Mouse (Mus musculus): ENCODE measurements around the gene Cracr2b. TPM values are rescaled to one million over a fixed set of nuclear protein-coding genes. Genes with fewer than 3 reads are reported as not detected.

Cracr2b gene
- polyA plus RNA-seq (2015; fragmentation: Illumina TruSeq; extraction: RNeasy Lipid Tissue Mini Kit (QIAGEN cat#74804); ENCODE audit: low read depth, low replicate concordance) = 4.0 TPM

DNA sequence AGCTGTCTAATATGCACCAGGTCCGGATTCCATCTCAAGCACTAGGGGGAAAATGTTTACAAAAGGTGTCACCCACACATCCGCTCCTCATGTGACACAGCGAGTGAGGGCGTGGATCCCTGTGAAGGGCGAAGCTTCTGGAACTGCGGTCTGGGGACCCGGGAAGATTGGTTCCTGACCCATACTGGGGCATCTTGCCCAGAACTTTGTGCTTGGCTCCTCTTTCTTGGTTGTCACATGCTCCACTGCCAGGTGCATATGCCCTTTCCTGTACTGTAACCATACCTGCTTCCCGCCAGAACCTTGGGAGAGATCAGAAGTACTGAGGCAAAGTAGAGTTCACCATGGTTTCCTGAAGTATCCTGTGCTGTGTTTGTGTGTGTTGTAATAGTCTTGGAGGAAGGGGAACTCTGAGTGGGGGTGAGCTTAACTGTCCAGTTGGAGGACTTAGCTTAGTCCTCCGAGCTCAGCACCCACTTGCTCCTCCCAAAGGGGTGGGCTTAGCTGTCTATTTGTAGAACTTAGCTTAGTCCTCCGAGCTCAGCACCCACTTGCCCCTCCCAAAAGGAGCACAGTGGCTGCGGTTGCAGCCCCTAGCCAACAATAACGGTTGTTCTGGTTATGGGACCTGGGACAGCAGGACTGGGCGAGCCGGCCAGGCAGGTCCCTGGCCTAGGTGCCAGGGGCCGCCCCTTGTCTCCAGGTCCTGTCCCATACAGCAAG is at the start of gene Cracr2b:
TSS of gene Cracr2b (plus strand) at position 704 of the 723 bp plus-strand sequence.

DNA sequence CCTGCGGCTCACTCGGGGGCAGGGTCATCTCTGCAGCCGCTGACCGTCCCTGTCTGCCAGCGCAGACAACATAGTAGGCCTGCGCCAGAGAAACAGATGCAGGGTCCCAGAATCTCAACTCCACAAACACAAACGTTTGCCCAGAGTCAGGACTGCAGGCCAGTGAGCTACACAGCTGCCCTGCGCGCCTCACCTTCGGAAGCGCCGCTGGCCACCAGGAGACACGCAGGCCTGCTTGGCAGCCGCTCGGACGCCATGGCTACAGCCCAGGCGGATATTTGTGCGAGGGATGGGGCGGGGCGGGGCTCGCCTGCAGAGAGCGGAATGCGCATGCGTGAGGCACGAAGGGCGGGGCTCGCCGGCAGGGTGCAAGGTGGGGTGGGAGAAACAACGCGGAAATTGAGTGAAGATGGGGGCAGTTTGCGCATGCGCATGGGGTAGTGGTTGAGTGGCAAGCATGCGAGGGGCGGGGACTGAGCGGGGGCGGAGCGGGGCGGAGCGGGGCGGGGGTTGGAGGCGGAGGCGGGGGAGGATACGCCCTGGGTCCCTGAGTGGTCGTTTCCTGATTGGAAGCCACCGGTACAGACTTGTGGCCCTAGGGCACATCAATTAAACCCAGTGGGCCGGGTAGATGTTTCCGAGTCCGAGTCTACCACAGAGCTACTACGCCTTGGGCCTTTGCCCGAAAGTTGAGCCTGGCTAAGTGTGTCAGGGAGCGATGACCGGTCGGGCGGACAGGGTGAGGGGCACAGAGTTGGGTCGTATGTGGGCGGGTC is 46.9 kb upstream of the Cracr2b start, which contains the start of gene Gatd1:
TSS of gene Gatd1 (minus strand) at position 328 of the 776 bp plus-strand sequence.

DNA sequence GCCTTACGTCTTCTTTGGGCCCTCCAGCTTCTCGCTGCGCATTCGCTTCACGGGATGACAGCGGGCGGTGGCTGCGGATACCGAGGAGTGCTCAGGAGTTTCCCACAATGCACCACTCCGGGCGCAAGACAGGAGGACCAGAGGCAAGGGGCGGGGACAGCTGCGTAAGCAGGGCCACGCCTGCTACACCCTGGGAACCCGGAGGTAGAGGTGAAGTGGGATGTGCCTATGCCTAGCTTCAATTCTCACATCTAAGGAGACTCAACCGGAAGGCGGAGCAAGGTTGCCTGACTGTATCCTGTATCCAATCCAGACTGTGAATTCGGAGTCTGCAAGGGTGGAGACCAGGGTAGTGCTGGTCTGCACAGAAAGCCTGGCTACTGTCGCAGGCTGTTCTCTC is 31.6 kb upstream of the Cracr2b start, which contains the start of gene Cend1:
TSS of gene Cend1 (minus strand) at position 182 of the 400 bp plus-strand sequence.

DNA sequence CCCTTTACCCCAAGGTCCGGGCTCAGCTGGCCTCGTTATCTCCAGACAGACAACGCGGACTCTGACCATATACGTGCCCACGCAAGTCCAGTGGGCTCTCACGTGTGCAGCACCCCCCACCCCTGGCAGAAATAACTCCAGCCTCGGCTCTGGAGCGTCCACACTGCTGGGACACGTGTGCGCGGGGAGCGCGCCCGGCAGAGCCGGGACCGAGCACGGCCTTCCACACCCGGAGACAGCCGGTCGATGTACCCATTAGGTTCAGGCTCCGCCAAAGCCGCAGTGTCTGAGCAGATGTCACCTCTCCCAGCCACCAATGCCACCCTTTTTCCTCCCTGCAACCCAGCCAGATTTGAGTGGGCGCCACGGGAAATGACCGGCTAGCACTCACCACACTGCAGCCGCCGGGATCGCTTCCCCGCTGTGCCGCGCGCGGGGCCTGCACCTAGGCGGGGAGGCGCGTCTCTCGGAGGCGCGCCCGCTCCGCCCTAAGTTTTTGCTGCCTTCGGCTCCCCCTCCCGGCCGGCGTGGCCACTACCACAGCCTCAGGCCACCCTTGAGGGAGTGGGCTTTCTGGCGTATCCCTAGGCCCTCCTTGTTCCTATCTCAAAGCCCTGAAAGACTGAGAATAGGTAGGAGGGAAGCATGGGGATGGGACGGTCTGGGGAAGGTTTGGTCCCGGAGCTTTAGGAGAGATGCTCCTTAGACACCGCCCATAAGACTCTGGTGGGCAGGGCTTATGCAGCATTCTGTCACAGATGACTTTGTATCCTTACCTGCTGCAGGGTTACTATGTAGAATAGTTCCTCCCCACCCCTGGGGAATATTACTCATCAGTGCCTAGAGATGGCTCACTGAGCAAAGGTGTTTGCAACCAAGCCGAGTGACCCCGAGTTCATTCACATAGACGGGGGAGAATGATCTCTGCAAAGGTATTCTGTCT is 23.4 kb upstream of the Cracr2b start, which contains the start of gene Slc25a22:
TSS of gene Slc25a22 (minus strand) at position 715 of the 943 bp plus-strand sequence.

DNA sequence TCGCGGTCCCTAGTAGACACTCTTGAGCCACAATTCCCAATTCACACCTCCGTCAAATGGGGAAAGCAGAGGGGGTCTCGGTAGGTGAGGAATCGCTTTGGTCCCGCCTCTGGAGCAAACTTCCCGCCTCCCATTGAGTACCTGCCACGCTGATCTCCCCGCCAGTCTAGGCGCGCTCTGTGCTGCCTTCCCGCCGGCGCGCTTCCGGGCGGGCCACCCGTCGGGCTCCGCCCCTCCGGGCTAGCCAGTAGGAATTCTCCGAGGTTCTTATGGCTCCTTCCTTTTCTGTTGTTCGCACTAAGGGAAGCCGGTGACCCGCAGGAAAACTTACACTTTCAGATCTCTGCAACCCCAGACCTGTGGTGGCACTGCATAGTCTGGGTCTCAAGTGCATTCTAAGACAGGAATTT is 17.1 kb upstream of the Cracr2b start, which contains the start of gene Pidd1:
TSS of gene Pidd1 (minus strand) at position 198 of the 410 bp plus-strand sequence.

DNA sequence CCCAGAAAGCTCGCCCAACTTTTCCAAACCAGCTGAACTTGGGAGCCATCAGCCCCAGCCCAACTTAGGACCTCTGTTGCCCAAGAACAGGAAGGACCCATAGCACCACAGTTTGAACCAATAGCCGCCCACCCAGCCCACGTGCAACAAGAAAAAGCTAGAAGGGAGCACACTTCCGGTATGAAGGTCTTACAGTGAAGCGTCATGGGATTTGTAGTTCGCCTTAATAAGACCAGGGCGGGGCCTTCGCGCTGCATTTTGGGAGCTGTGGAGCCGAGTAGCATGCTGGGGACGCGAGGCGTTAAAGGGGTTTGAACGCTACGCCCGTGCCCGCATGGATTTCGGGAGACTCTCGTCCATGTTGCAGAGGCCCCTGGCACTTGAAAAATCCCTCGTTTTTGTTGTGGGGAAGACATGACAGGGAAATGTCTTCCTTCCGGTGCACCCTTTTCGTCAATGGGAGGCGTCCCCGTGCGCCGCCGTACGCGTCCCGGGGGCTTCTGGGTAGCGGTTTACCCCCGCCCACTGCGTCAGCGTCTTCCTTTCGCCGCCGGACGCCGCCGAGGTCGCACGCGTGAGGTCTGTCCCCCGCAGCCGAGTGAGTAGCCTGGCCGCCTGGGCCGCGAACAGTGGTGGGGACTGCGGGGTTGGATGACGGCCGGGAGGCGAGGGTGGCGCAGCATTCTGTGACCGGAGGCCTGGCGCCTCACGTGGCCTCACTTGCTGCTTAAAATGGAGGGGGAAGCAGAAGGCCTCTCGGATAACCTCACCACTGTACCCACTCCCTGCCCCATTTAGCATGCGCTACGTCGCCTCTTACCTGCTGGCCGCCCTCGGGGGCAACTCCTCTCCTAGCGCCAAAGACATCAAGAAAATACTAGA is 13.5 kb upstream of the Cracr2b start, which contains the start of gene Rplp2:
TSS of gene Rplp2 (plus strand) at position 261 of the 882 bp plus-strand sequence.

DNA sequence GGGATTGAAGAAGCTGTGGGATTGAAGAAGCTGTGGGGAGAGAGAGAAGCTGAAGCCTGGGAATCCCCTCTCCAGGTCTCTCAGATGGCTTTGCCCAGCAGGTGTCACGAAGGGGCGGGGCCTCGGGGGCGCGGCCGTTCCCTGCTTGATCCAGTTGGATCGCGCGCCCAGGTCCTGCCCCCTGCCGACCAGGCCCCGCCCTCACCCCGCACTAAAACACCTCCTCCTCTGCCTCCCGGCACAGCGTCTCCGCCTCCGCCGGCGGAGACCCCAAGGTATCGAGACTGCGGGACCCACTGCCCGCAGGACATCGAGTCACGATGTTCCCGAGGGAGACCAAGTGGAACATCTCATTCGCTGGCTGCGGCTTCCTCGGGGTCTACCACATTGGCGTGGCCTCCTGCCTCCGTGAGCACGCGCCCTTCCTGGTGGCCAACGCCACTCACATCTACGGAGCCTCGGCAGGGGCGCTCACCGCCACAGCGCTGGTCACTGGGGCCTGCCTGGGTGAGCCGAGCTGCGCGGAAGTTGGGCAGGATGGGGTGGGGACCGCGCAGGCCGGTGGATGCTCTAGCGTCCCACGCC is 5.8 kb upstream of the Cracr2b start, which contains the start of gene Pnpla2:
TSS of gene Pnpla2 (plus strand) at position 232 of the 585 bp plus-strand sequence.

DNA sequence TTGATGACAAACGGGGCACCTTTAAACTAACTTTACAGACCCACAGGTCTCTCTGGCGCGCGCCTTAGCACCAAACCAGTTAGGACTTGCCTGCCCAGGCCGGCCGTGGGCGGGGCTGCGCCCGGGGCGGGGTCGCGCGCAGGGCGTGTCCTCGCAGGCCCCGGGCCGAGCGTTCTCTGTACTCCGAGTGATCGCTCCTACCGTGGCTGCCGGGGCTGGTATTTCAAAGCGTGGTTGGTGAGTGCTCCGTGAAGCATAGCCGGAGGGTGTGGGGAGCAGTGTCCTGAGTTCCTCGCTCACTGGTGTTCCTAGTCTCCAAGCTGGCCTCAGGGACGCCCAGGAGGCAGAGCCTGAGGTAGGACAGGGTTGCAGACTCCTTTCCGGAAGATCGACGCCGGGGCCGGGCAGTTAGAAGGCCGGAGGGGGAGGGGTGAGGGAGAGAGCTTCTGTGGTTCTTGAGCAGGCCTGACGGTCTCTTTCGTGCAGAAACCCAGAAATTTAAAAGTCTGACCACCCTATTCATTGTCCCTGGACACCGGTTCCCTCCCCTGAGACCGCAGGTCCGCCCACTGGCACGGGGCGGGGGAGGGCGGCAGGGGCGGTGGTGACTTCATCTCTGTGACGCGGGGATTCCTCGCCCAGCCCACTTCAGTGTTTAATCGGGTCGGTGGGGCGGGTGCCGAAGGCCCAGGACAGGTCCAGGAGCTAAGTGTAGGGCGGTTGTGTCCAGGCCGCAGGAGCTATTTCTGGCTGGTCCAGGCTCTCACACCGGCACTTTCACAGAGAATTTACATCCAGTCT is 6.5 kb downstream of the Cracr2b start, which contains the start of gene Cd151:
TSS of gene Cd151 (plus strand) at position 163 of the 801 bp plus-strand sequence.

DNA sequence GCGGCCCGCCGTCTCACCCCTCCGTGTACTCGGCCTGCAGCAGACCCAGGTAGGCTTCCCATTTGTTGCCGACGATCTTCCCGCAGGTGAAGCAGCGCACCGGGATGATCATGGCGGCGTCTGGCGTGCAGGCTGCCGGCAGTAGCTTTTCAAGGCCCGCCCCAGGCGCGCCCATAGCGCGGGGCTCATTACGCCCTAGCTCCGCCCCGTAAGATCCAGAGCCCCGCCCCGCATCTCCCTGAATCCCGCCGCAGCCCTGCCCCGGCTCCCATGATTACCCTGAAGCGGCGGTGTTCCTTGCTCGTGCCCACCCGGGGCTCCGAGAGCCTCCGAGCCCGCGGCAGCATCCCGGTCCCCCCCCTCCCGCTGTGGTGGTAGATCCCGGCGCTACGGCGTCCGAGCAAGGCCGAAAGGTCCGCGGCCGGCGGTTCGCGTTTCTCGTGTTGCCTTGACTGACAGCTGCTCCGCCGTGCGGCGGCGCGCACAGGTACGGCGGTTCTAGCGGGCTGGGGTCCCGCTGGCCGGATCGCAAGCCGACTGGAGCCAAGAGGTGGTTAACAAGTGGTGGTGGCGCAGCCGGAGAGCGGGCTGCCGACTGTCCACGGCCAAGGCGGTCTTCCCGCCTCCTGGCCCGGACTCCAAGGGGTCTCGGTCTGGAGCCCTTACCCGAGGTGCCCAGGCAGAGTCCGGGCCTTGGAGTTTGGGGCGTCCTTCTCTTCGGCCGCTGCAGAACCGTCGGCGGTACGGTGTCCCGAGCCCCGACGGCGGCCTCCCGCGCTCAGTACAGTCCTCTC is 14.3 kb downstream of the Cracr2b start, which contains the start of the genes Polr2l and Tspan4:
TSS of gene Polr2l (minus strand) at position 122 of the 794 bp plus-strand sequence.
TSS of gene Tspan4 (plus strand) at position 230 of the 794 bp plus-strand sequence.

Other genes with a start within 250 kb of the Cracr2b start
- not detected for gene Lmntd2, start 247.0 kb upstream of the Cracr2b start, polyA plus RNA-seq (2015; fragmentation: Illumina TruSeq; extraction: RNeasy Lipid Tissue Mini Kit (QIAGEN cat#74804); ENCODE audit: low read depth, low replicate concordance)
- gene Rassf7, start 245.2 kb upstream of the Cracr2b start, polyA plus RNA-seq (2015; fragmentation: Illumina TruSeq; extraction: RNeasy Lipid Tissue Mini Kit (QIAGEN cat#74804); ENCODE audit: low read depth, low replicate concordance) = 2.9 TPM
- 41.3 TPM for gene Phrf1, start 232.3 kb upstream of the Cracr2b start, polyA plus RNA-seq (2015; fragmentation: Illumina TruSeq; extraction: RNeasy Lipid Tissue Mini Kit (QIAGEN cat#74804); ENCODE audit: low read depth, low replicate concordance)
- 3.1 TPM for gene Irf7, start 194.6 kb upstream of the Cracr2b start, polyA plus RNA-seq (2015; fragmentation: Illumina TruSeq; extraction: RNeasy Lipid Tissue Mini Kit (QIAGEN cat#74804); ENCODE audit: low read depth, low replicate concordance)
- gene Cdhr5, start 184.3 kb upstream of the Cracr2b start, polyA plus RNA-seq (2015; fragmentation: Illumina TruSeq; extraction: RNeasy Lipid Tissue Mini Kit (QIAGEN cat#74804); ENCODE audit: low read depth, low replicate concordance) = not detected
- not detected for gene Sct, start 182.0 kb upstream of the Cracr2b start, polyA plus RNA-seq (2015; fragmentation: Illumina TruSeq; extraction: RNeasy Lipid Tissue Mini Kit (QIAGEN cat#74804); ENCODE audit: low read depth, low replicate concordance)
- gene Drd4, start 169.1 kb upstream of the Cracr2b start, polyA plus RNA-seq (2015; fragmentation: Illumina TruSeq; extraction: RNeasy Lipid Tissue Mini Kit (QIAGEN cat#74804); ENCODE audit: low read depth, low replicate concordance) = 0.25 TPM
- gene Deaf1, start 133.4 kb upstream of the Cracr2b start, polyA plus RNA-seq (2015; fragmentation: Illumina TruSeq; extraction: RNeasy Lipid Tissue Mini Kit (QIAGEN cat#74804); ENCODE audit: low read depth, low replicate concordance) = 47.0 TPM
- gene Tmem80, start 133.4 kb upstream of the Cracr2b start, polyA plus RNA-seq (2015; fragmentation: Illumina TruSeq; extraction: RNeasy Lipid Tissue Mini Kit (QIAGEN cat#74804); ENCODE audit: low read depth, low replicate concordance) = 50.5 TPM
- gene Eps8l2, start 122.2 kb upstream of the Cracr2b start, polyA plus RNA-seq (2015; fragmentation: Illumina TruSeq; extraction: RNeasy Lipid Tissue Mini Kit (QIAGEN cat#74804); ENCODE audit: low read depth, low replicate concordance) = 6.6 TPM
- gene Taldo1, start 68.9 kb upstream of the Cracr2b start, polyA plus RNA-seq (2015; fragmentation: Illumina TruSeq; extraction: RNeasy Lipid Tissue Mini Kit (QIAGEN cat#74804); ENCODE audit: low read depth, low replicate concordance) = 181 TPM
- 34.3 TPM for gene Gatd1, start 47.0 kb upstream of the Cracr2b start, polyA plus RNA-seq (2015; fragmentation: Illumina TruSeq; extraction: RNeasy Lipid Tissue Mini Kit (QIAGEN cat#74804); ENCODE audit: low read depth, low replicate concordance)
- 400 TPM for gene Cend1, start 31.6 kb upstream of the Cracr2b start, polyA plus RNA-seq (2015; fragmentation: Illumina TruSeq; extraction: RNeasy Lipid Tissue Mini Kit (QIAGEN cat#74804); ENCODE audit: low read depth, low replicate concordance)
- gene Slc25a22, start 23.2 kb upstream of the Cracr2b start, polyA plus RNA-seq (2015; fragmentation: Illumina TruSeq; extraction: RNeasy Lipid Tissue Mini Kit (QIAGEN cat#74804); ENCODE audit: low read depth, low replicate concordance) = 208 TPM
- 2.1 TPM for gene Pidd1, start 17.1 kb upstream of the Cracr2b start, polyA plus RNA-seq (2015; fragmentation: Illumina TruSeq; extraction: RNeasy Lipid Tissue Mini Kit (QIAGEN cat#74804); ENCODE audit: low read depth, low replicate concordance)
- 731 TPM for gene Rplp2, start 13.7 kb upstream of the Cracr2b start, polyA plus RNA-seq (2015; fragmentation: Illumina TruSeq; extraction: RNeasy Lipid Tissue Mini Kit (QIAGEN cat#74804); ENCODE audit: low read depth, low replicate concordance)
- 18.9 TPM for gene Pnpla2, start 5.9 kb upstream of the Cracr2b start, polyA plus RNA-seq (2015; fragmentation: Illumina TruSeq; extraction: RNeasy Lipid Tissue Mini Kit (QIAGEN cat#74804); ENCODE audit: low read depth, low replicate concordance)
- gene Cd151, start 6.3 kb downstream of the Cracr2b start, polyA plus RNA-seq (2015; fragmentation: Illumina TruSeq; extraction: RNeasy Lipid Tissue Mini Kit (QIAGEN cat#74804); ENCODE audit: low read depth, low replicate concordance) = 42.1 TPM
- 45.8 TPM for gene Polr2l, start 14.0 kb downstream of the Cracr2b start, polyA plus RNA-seq (2015; fragmentation: Illumina TruSeq; extraction: RNeasy Lipid Tissue Mini Kit (QIAGEN cat#74804); ENCODE audit: low read depth, low replicate concordance)
- 20.6 TPM for gene Tspan4, start 14.1 kb downstream of the Cracr2b start, polyA plus RNA-seq (2015; fragmentation: Illumina TruSeq; extraction: RNeasy Lipid Tissue Mini Kit (QIAGEN cat#74804); ENCODE audit: low read depth, low replicate concordance)
- gene Chid1, start 78.8 kb downstream of the Cracr2b start, polyA plus RNA-seq (2015; fragmentation: Illumina TruSeq; extraction: RNeasy Lipid Tissue Mini Kit (QIAGEN cat#74804); ENCODE audit: low read depth, low replicate concordance) = 71.2 TPM
- gene Ap2a2, start 101.1 kb downstream of the Cracr2b start, polyA plus RNA-seq (2015; fragmentation: Illumina TruSeq; extraction: RNeasy Lipid Tissue Mini Kit (QIAGEN cat#74804); ENCODE audit: low read depth, low replicate concordance) = 97.0 TPM
- not detected for gene Muc6, start 194.2 kb downstream of the Cracr2b start, polyA plus RNA-seq (2015; fragmentation: Illumina TruSeq; extraction: RNeasy Lipid Tissue Mini Kit (QIAGEN cat#74804); ENCODE audit: low read depth, low replicate concordance)
- not detected for gene Muc2, start 229.2 kb downstream of the Cracr2b start, polyA plus RNA-seq (2015; fragmentation: Illumina TruSeq; extraction: RNeasy Lipid Tissue Mini Kit (QIAGEN cat#74804); ENCODE audit: low read depth, low replicate concordance)

Data from brain, adult 10 weeks (tissue).